ENCODE assay signal across 9 mouse cellular contexts in genomic region chr10:85598603-85599542, GRCm38 (mm10).
A peak's percentile ranks its signal among the peaks of the same experiment; 100 is the strongest.
DNase-seq lines count a peak whose midpoint lies in the region; ATAC-seq and TF ChIP-seq lines count a peak whose summit lies in the region.
"Had no signal": no experiment of that assay in that cellular context is flagged by ENCODE, and none has a peak within 500 bp of the region (broad histone marks: within the 10 kb centered on the region; RNA-seq: fewer than 3 reads in every experiment).

No protein-coding gene starts in this region.

- no peaks in the 10 kb centered on the region for H3K9me3 ChIP-seq in forebrain, embryonic 11.5 days (ENCODE audit: control insufficient read depth, low read length)
- no peaks in the 10 kb centered on the region for H3K9me3 ChIP-seq in hindbrain, postnatal 0 days (ENCODE audit: low read length)
- H3K9me3 ChIP-seq in midbrain, embryonic 15.5 days, result no peaks in the 10 kb centered on the region

- peak; percentile 78 for ATAC-seq in forebrain, embryonic 11.5 days (replicated peaks; ENCODE audit: low FRiP score)
- ATAC-seq in hindbrain, postnatal 0 days, result peak; percentile 87
- peak; percentile 91 for ATAC-seq in midbrain, embryonic 15.5 days (replicated peaks)

- H3K27me3 ChIP-seq in kidney, adult 2 months (replicated peaks; ENCODE audit: control insufficient read depth, insufficient read depth, low read length), result no peaks in the 10 kb centered on the region
- no peaks in the 10 kb centered on the region for H3K27me3 ChIP-seq in forebrain, embryonic 11.5 days (ENCODE audit: control insufficient read depth, insufficient read depth, low read length)
- H3K27me3 ChIP-seq in hindbrain, postnatal 0 days (ENCODE audit: insufficient read depth, low read length), result no peaks in the 10 kb centered on the region
- no peaks in the 10 kb centered on the region for H3K27me3 ChIP-seq in midbrain, embryonic 15.5 days (replicated peaks)

- peak; percentile 50 for DNase-seq in kidney, postnatal 10 days
- DNase-seq in kidney, adult 2 months, result no peak
- DNase-seq in brain, adult 2 months (ENCODE audit: low read depth, low spot score), result peak; percentile 52
- DNase-seq in forebrain, embryonic 11.5 days (ENCODE audit: low spot score), result peak; percentile 71
- DNase-seq in hindbrain, postnatal 0 days (ENCODE audit: low spot score), result peak; percentile 71
- DNase-seq in spleen, adult 18-20 months, result no peak
- no peak for DNase-seq in left cerebral cortex, adult 18-20 months (ENCODE audit: low spot score in 2 of 2)

- no peak for TF ChIP-seq CTCF in kidney, adult 2 months (conservative IDR thresholded peaks at IDR 0.05; ENCODE audit: insufficient read depth, insufficient read length, low read depth, low read length)
- TF ChIP-seq CTCF in hindbrain, postnatal 0 days (IDR thresholded peaks at IDR 0.05; ENCODE audit: low read depth), result peak; percentile 56

- H3K4me2 ChIP-seq in forebrain, embryonic 11.5 days (ENCODE audit: low read depth, low read length, severe bottlenecking), result peak overlapping the region; percentile 74
- peak overlapping the region; percentile 77 for H3K4me2 ChIP-seq in hindbrain, postnatal 0 days (ENCODE audit: low read depth, low read length)
- peak overlapping the region; percentile 78 for H3K4me2 ChIP-seq in midbrain, embryonic 15.5 days

- TF ChIP-seq POLR2A in kidney, adult 2 months (IDR thresholded peaks at IDR 0.05; ENCODE audit: low read depth, low read length), result no peak

- H3K4me3 ChIP-seq in kidney, adult 2 months (ENCODE audit: insufficient read depth, low read depth, low read length), result no peak overlapping the region
- H3K4me3 ChIP-seq in forebrain, embryonic 11.5 days (ENCODE audit: low read depth, low read length), result peak overlapping the region; percentile 32
- H3K4me3 ChIP-seq in hindbrain, postnatal 0 days (ENCODE audit: low read length), result peak overlapping the region; percentile 50
- H3K4me3 ChIP-seq in midbrain, embryonic 15.5 days, result peak overlapping the region; percentile 48

- no peaks in the 10 kb centered on the region for H3K36me3 ChIP-seq in kidney, adult 2 months (ENCODE audit: control insufficient read depth, insufficient read depth, low read length)
- no peaks in the 10 kb centered on the region for H3K36me3 ChIP-seq in forebrain, embryonic 11.5 days (ENCODE audit: control insufficient read depth, insufficient read depth, low read length)
- no peaks in the 10 kb centered on the region for H3K36me3 ChIP-seq in hindbrain, postnatal 0 days (ENCODE audit: insufficient read depth, low read length)
- no peaks in the 10 kb centered on the region for H3K36me3 ChIP-seq in midbrain, embryonic 15.5 days (replicated peaks)

- no peak overlapping the region for H3K27ac ChIP-seq in kidney, adult 2 months (ENCODE audit: insufficient read depth, low read depth, low read length)
- H3K27ac ChIP-seq in forebrain, embryonic 11.5 days (ENCODE audit: low read depth, low read length), result no peak overlapping the region
- peak overlapping the region; percentile 74 for H3K27ac ChIP-seq in hindbrain, postnatal 0 days
- H3K27ac ChIP-seq in midbrain, embryonic 15.5 days, result peak overlapping the region; percentile 76
- H3K27ac ChIP-seq: macrophage had no signal

- peak overlapping the region; percentile 47 for H3K9ac ChIP-seq in forebrain, embryonic 11.5 days (ENCODE audit: low read length)
- H3K9ac ChIP-seq in hindbrain, postnatal 0 days (replicated peaks; ENCODE audit: low read length), result peak overlapping the region; percentile 63
- peak overlapping the region; percentile 69 for H3K9ac ChIP-seq in midbrain, embryonic 15.5 days

- H3K4me1 ChIP-seq in kidney, adult 2 months (ENCODE audit: control insufficient read depth, insufficient read depth, low read length), result no peaks in the 10 kb centered on the region
- 0 out of 2 replicates have a peak, but pooled peaks cover 2% of the 10 kb centered on the region for H3K4me1 ChIP-seq in forebrain, embryonic 11.5 days (replicated peaks; ENCODE audit: control insufficient read depth, insufficient read depth, low read length)
- H3K4me1 ChIP-seq in hindbrain, postnatal 0 days (ENCODE audit: insufficient read depth, low read length), result peaks cover 5% of the 10 kb centered on the region; the same call in 1 of the 2 replicates
- peaks cover 12% of the 10 kb centered on the region for H3K4me1 ChIP-seq in midbrain, embryonic 15.5 days

- WGBS in kidney, adult 2 months, result 9% methylated on average over 41 of the region's 41 CpGs
- under 1% methylated on average over 41 of the region's 41 CpGs for WGBS in forebrain, embryonic 11.5 days
- 2% methylated on average over 38 of the region's 41 CpGs for WGBS in hindbrain, postnatal 0 days
- under 1% methylated on average over 41 of the region's 41 CpGs for WGBS in midbrain, embryonic 15.5 days

Comparison
In these comparisons a context has a peak if more than half of its experiments do, and no peak if none do; other contexts are left out.
1. DNase-seq: peak in kidney, postnatal 10 days (single experiment), brain, adult 2 months (single experiment), forebrain, embryonic 11.5 days (single experiment) and hindbrain, postnatal 0 days (single experiment); none in kidney, adult 2 months (single experiment), spleen, adult 18-20 months (0 of 2) and left cerebral cortex, adult 18-20 months (0 of 2).
2. H3K27ac ChIP-seq: peak in hindbrain, postnatal 0 days (single experiment) and midbrain, embryonic 15.5 days (single experiment); none in kidney, adult 2 months (single experiment) and forebrain, embryonic 11.5 days (single experiment).
3. Peak in every context shown above with its lines, with median percentiles within 50 percentile points of each other: ATAC-seq, H3K4me2 ChIP-seq and H3K9ac ChIP-seq.